Mouse (Mus musculus): ENCODE measurements around the gene S100a11.
"Not testable (repeated sequence)": the region's sequence is repeated elsewhere in the genome, so short reads cannot be mapped to it uniquely, and the experiment has no call there.

Gene S100a11

GRCm38 (mm10) chr3:93520330-93521193 lies at the start of gene S100a11:
TSS of gene S100a11 (plus strand) at chr3:93520488.
- peak; percentile 78 to 85 for DNase-seq

GRCm38 (mm10) chr3:93480053-93480452 lies 40.2 kb upstream of the S100a11 start:
- DNase-seq: no peak

DNA sequence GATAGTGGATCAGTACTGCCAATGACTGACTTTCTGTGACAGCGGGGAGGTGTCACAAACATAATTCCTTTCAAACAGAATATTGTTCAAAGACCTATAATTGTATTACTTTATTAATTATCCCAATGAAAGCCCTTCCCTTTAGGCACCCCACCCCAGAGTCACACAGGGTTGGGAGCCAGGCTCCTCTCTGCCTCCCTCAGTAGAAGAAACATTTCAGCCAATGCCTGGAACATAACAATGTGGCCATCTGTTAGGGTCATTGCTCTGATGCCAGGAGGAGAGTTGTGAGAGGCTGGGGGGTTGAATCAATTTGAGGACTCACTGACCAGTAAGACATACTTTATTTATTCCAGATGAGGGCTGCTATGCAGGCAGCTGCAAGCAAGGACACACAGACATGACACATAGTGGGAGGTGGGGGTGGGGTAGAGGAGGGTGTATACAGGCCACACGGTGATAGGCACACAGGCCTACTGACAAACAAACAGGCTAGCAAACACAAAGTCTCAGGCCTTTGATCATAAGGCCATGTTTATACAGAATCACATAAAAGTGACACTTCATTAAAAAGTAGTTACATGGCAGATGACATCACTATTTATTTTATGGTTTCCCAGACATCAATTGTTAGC lies 38.2 kb upstream of the S100a11 start:
- DNase-seq: no peak

- no peak for DNase-seq
These were observed 34.7 kb upstream of the S100a11 start for GRCm38 (mm10) chr3:93485611-93486010.

GRCm38 (mm10) chr3:93488541-93488940 lies 31.7 kb upstream of the S100a11 start:
- DNase-seq: no peak

DNA sequence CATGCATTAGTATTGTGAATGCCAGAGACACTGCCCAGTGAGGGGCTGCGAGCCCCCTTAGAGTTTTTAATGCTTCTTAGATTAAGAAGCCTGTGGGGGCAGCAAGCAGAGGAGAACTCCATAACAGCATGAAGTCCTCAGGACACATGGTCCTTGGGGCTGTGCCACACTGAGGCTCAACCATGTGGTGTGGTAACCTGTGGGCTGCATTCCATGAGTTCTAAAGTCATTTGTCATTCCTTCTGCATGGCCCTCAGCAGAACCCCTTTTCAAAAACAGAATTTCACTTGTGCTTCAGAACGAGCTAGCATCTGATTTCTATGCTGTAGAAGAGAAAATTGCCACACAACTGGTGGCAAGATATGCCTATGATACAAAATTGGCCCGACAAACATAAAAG lies 28.1 kb upstream of the S100a11 start:
- DNase-seq: no peak

- DNase-seq: peak; percentile 21 to 51
These were observed 26.3 kb upstream of the S100a11 start for GRCm38 (mm10) chr3:93493992-93494391.

GRCm38 (mm10) chr3:93494774-93495173 lies 25.5 kb upstream of the S100a11 start:
- not testable (repeated sequence) for DNase-seq

DNA sequence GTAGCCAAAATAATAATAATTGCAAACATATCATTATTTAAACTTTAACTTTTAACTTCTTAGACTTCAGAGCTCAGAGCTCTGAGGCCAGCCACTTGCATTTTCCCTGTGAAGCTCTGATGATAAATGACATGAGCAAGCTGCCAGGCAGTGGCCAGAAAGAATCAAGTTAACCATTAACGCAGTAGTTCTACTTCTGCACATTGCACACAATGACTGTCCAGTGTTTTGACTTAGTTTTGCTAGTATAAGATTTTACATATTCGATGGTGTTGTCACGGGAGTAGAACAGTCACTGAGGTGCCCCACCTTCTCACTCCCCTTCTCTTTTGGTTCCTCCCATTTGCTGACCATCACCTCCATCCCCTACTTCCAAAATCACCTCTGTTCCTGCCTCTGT lies 23.2 kb upstream of the S100a11 start:
- no peak for DNase-seq

- DNase-seq: no peak
These were observed 21.2 kb upstream of the S100a11 start for GRCm38 (mm10) chr3:93499129-93499528.

- no peak for DNase-seq
These were observed 15.6 kb upstream of the S100a11 start for GRCm38 (mm10) chr3:93504536-93505189.

- DNase-seq: peak; percentile 51 to 73
These were observed 14.1 kb upstream of the S100a11 start for GRCm38 (mm10) chr3:93505960-93506863.

DNA sequence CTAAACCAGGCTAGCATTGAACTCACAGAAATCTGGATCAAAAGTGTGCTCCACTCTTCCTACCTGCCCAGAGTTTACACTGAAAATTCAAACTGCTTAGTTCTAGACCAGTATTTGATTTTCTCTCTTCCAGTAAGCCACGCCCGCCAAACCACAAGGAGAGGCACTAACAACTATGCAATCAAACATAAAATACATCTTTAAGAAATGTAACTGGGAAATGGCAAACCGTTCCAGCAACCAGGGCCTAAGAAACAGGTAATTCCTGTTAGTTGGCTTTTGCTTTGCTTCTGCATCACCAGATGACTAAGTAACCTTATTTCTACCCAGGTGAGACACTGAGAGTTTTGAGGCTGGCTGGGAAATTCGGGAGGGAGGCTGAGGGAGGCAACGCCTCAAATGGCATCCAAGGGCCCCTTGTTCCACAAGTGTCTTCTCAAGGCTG lies 13.4 kb upstream of the S100a11 start:
- peak in 1 of 2 experiments; percentile 20 for DNase-seq

DNA sequence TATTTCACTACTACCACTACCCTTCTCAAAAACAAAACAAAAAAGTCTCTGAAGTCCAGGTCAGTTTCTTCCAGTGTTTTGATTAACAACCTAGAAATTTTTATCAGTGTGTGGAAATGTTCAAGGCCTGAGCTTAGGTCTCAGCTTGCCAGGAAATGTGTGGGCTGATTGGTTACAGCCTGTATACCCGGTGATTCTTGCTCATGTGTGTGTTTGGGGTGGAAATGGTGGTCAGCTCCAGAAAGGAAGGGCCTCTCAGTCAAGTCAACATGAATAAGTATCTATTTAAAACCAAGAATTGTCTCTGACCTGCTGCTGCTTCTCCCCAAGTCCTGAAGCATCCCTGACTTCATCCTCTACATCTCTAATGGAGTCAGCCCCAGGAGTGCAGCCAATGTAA lies 11.0 kb upstream of the S100a11 start:
- no peak for DNase-seq

- no peak for DNase-seq
These were observed 9.3 kb upstream of the S100a11 start for GRCm38 (mm10) chr3:93511036-93511435.

DNA sequence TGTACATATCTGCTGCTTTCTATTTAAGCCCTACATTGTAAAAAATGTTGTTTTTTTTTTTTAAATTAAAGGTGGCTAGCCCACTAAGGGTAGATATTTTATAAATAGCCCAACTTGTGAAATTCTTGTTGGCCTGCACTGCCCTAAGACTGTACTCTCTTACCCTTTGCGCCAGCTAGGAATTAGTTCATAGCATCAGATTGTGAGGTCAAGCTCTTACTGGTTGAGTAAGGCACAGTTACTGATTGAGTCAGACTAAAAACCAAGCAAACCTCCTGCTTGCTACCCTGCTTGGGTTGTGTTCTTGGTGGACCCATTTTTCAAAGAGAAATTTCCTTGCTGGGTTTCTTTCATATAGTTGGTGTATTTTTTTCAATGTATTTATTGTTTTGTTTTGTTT lies 8.5 kb upstream of the S100a11 start:
- no peak for DNase-seq

DNA sequence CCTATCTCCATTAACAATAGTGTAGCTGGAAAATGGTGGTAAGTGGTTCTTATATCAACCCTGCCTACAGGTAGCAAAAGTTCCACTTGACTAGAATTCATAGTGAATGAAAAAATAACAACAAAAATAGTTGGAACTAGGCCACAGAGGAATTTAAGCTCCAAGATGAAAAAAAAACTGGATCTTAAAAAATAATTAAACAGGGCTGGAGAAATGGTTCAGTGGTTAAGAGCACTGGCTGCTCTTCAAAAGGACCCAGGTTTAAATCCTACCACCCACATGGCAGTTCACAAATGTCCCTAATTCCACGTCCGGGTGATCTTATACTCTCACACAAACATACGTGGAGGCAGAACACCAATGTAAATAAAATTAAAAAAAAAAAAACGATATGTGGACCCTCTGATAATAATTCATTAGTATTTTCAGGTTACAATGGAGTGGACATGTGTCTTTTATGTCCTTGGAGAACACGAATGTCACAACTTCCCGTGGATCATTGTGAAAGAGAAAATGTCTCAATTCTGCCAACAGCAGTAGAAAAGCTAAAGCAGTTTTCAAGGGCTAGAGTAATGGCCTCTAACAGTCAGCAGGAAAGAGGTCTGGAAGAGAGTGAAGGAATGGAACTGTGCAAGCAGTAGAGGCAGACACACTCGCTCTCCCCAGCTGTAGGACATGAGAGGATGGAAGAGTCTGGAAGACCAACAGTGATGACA lies 7.7 kb upstream of the S100a11 start:
- DNase-seq: no peak

DNA sequence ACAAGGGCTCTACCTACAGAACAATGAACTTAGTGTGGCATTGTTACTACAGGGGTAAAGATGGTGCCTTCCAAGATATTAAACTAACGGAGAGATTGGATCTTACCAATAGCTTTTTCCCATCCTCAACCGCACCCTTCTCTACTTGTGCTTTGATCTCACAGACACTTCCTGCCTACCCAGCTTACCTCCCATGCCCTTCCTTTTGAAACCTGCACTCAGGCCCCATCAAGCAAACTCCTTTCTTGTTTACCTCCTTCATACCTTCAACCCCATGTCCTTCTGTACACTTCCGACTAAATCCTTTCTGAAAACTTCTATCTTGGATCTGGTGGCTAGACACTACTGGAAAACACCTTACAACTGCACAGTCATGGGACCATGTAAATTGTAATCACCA lies 5.7 kb upstream of the S100a11 start:
- DNase-seq: no peak

DNA sequence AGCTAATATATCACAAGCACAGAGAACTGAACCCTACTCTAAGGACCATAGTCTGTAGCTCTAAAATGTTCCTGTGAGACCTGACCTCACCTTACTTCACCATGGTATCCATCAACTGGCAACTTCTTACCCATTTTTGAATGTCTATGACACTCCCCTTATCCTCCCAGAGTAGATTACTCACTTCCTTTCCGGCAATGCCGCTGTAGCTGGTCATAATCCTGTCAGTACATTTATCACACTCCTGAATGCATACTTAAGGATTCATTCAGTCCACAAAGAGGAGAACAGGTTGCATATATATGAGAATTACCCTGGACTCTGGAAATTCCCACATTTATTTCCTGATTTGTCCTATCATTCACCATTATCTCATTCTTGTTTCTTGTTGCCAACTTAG lies 2.9 kb upstream of the S100a11 start:
- DNase-seq: no peak

- no peak for DNase-seq
These were observed 395 bp upstream of the S100a11 start for GRCm38 (mm10) chr3:93519856-93520329.

DNA sequence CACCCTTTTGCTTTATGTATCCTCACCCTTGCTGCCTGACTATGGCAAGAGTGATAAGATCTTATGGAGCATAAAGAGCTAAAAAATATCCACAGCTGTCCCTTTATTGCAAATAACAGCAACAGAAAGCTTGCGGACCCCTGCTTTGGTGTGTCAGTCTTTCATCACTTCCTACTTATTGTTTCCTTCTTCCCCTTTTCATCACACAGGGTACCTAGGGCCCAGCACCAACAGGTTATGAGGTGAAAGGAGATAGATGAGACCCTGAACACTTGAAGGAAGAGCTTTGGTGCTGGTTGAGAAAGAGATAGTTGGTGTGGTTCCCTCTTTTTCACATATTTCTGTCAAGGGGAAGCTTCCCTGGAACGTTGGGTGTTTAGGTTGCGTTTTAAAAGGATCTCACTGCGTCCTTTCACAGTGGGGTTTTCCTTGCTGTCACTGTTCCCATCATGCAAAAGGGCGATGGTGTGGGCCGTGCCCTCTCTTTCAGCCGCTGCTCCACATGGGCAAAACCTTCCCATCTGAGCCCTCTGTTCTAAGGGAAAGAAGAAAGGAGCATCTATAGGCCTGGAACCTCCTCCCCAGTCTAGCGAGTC lies 1.3 kb downstream of the S100a11 start:
- DNase-seq: no peak

All from kidney, postnatal 4 days (tissue).